Mouse (Mus musculus) intestine, postnatal 0 days (tissue): ENCODE results near the gene Grm4. TPM values are rescaled to one million over a fixed set of nuclear protein-coding genes. Genes with fewer than 3 reads are reported as not detected.
"Not testable (repeated sequence)": the region's sequence is repeated elsewhere in the genome, so short reads cannot be mapped to it uniquely, and the experiment has no call there.

Experiments
- ATAC-seq: fragments of 200-750 bp; cut with Nextera tagmentation; 2 replicates; pipeline ENCODE4 v1.8.0; 2017; ENCODE audit warnings: mild to moderate bottlenecking, moderate TSS enrichment, moderate library complexity
- H3K27ac ChIP-seq: fragments of 300-500 bp; sonication (generic); 2 replicates; pipeline ENCODE4 v1.5.1; 2014; ENCODE audit warnings: mild to moderate bottlenecking, low read depth, low read length, moderate library complexity
- H3K27me3 ChIP-seq: fragments of 300-500 bp; sonication (generic); replicated peaks from 2 replicates; pipeline ENCODE4 v1.6.1; 2014; ENCODE audit warnings: low read length, mixed read lengths; ENCODE audit not compliant: control insufficient read depth, insufficient read depth
- H3K36me3 ChIP-seq: fragments of 300-500 bp; sonication (generic); 2 replicates; pipeline ENCODE4 v1.6.1; 2014; ENCODE audit warnings: mild to moderate bottlenecking, moderate library complexity; ENCODE audit not compliant: control insufficient read depth, insufficient read depth
- H3K4me1 ChIP-seq: fragments of 300-500 bp; sonication (generic); replicated peaks from 2 replicates; pipeline ENCODE4 v1.6.1; 2014; ENCODE audit warnings: antibody characterized with exemption, low read length, mixed read lengths; ENCODE audit not compliant: control insufficient read depth, insufficient read depth
- H3K4me2 ChIP-seq: fragments of 300-500 bp; sonication (generic); replicated peaks from 2 replicates; pipeline ENCODE4 v1.6.1; 2014; ENCODE audit warnings: low read depth, mild to moderate bottlenecking, moderate library complexity
- H3K4me3 ChIP-seq: fragments of 300-500 bp; sonication (generic); 2 replicates; pipeline ENCODE4 v1.5.1; 2014; ENCODE audit warnings: low read depth, low read length
- H3K9ac ChIP-seq: fragments of 300-500 bp; sonication (generic); 2 replicates; pipeline ENCODE4 v1.6.1; 2014; ENCODE audit warnings: mild to moderate bottlenecking, low read depth, low read length
- H3K9me3 ChIP-seq: fragments of 300-500 bp; sonication (generic); 2 replicates; pipeline ENCODE4 v1.6.1; 2016; ENCODE audit warnings: mixed run types; ENCODE audit not compliant: control insufficient read depth
- CTCF ChIP-seq: sonication (generic); IDR thresholded peaks from 2 replicates; pipeline ENCODE4 v1.5.1; 2016; ENCODE audit warnings: low read depth, mild to moderate bottlenecking, control low read depth, antibody characterized with exemption, moderate library complexity
- WGBS: fragments of 180-500 bp; shearing (Covaris S2); extraction: QIAGEN DNeasy Blood & Tissue Kit; methylation state at CpG from one replicate; pipeline ENCODE4 v1.1.7; 2014; 5-methylcytosine and 5-hydroxymethylcytosine counted together
- polyA plus RNA-seq: library from polyadenylated mRNA; unstranded; fragments of >200 nt; fragmentation: Nextera tagmentation; extraction: Ambion mirVana; gene quantifications from 2 replicates; pipeline ENCODE4 v1.2.1, GENCODE M21; 2015

The Grm4 gene
- polyA plus RNA-seq, 1 experiment from 2014 or later, result 0.47 TPM

- Histone ChIP-seq H3K9me3 (no peaks in the 10 kb centered on the region), H3K36me3 (no peaks in the 10 kb centered on the region), H3K27ac (no peak overlapping the region), H3K4me2 (no peak overlapping the region), H3K27me3 (no peaks in the 10 kb centered on the region), H3K4me3 (no peak overlapping the region), H3K9ac (no peak overlapping the region), H3K4me1 (no peaks in the 10 kb centered on the region)
- 79% methylated on average over 13 of the region's 13 CpGs for WGBS
- no peak for TF ChIP-seq CTCF
- ATAC-seq, result no peak
Measured at GRCm38 (mm10) chr17:27389221-27390000, 131.8 kb downstream of the Grm4 start.

GRCm38 (mm10) chr17:27386438-27386837, 134.8 kb downstream of the Grm4 start:
- Histone ChIP-seq H3K9me3 (no peaks in the 10 kb centered on the region), H3K4me3 (no peak overlapping the region), H3K36me3 (no peaks in the 10 kb centered on the region), H3K9ac (no peak overlapping the region), H3K4me2 (no peak overlapping the region), H3K27me3 (no peaks in the 10 kb centered on the region), H3K4me1 (no peaks in the 10 kb centered on the region), H3K27ac (no peak overlapping the region)
- TF ChIP-seq CTCF, result no peak
- no peak for ATAC-seq
- 30% methylated on average over 1 of the region's 1 CpGs for WGBS

- TF ChIP-seq CTCF, result no peak
- H3K4me2 ChIP-seq, result no peak overlapping the region
- H3K9ac ChIP-seq, result no peak overlapping the region
- no peak overlapping the region for H3K27ac ChIP-seq
- no peaks in the 10 kb centered on the region for H3K36me3 ChIP-seq
- no peak for ATAC-seq
- H3K9me3 ChIP-seq, result no peaks in the 10 kb centered on the region
- no peaks in the 10 kb centered on the region for H3K27me3 ChIP-seq
- no peak overlapping the region for H3K4me3 ChIP-seq
- 46% methylated on average over 17 of the region's 17 CpGs for WGBS
- no peaks in the 10 kb centered on the region for H3K4me1 ChIP-seq
Measured at GRCm38 (mm10) chr17:27385513-27386261, 135.5 kb downstream of the Grm4 start.

GRCm38 (mm10) chr17:27382916-27383315, 138.3 kb downstream of the Grm4 start:
- 78% methylated on average over 11 of the region's 11 CpGs for WGBS
- Histone ChIP-seq H3K27me3 (no peaks in the 10 kb centered on the region), H3K4me1 (no peaks in the 10 kb centered on the region), H3K4me2 (no peak overlapping the region), H3K36me3 (no peaks in the 10 kb centered on the region), H3K4me3 (no peak overlapping the region), H3K27ac (no peak overlapping the region), H3K9me3 (no peaks in the 10 kb centered on the region), H3K9ac (no peak overlapping the region)
- ATAC-seq, result no peak
- TF ChIP-seq CTCF, result no peak

GRCm38 (mm10) chr17:27380911-27381459, 140.2 kb downstream of the Grm4 start:
- 49% methylated on average over 9 of the region's 9 CpGs for WGBS
- H3K9me3 ChIP-seq, H3K9ac ChIP-seq, H3K4me3 ChIP-seq, H3K36me3 ChIP-seq, H3K4me1 ChIP-seq, H3K4me2 ChIP-seq, H3K27ac ChIP-seq, H3K27me3 ChIP-seq, ATAC-seq: not testable (repeated sequence)

GRCm38 (mm10) chr17:27378977-27379376, 142.2 kb downstream of the Grm4 start:
- H3K36me3 ChIP-seq, result no peaks in the 10 kb centered on the region
- H3K27me3 ChIP-seq, result no peaks in the 10 kb centered on the region
- H3K4me1 ChIP-seq, result no peaks in the 10 kb centered on the region
- no peak for ATAC-seq
- no peaks in the 10 kb centered on the region for H3K9me3 ChIP-seq
- TF ChIP-seq CTCF, result no peak
- 26% methylated on average over 3 of the region's 3 CpGs for WGBS
- no peak overlapping the region for H3K4me3 ChIP-seq
- no peak overlapping the region for H3K27ac ChIP-seq
- H3K9ac ChIP-seq, result no peak overlapping the region
- H3K4me2 ChIP-seq, result no peak overlapping the region
